ENCODE assay signal across 8 mouse cellular contexts in the genomic region with DNA sequence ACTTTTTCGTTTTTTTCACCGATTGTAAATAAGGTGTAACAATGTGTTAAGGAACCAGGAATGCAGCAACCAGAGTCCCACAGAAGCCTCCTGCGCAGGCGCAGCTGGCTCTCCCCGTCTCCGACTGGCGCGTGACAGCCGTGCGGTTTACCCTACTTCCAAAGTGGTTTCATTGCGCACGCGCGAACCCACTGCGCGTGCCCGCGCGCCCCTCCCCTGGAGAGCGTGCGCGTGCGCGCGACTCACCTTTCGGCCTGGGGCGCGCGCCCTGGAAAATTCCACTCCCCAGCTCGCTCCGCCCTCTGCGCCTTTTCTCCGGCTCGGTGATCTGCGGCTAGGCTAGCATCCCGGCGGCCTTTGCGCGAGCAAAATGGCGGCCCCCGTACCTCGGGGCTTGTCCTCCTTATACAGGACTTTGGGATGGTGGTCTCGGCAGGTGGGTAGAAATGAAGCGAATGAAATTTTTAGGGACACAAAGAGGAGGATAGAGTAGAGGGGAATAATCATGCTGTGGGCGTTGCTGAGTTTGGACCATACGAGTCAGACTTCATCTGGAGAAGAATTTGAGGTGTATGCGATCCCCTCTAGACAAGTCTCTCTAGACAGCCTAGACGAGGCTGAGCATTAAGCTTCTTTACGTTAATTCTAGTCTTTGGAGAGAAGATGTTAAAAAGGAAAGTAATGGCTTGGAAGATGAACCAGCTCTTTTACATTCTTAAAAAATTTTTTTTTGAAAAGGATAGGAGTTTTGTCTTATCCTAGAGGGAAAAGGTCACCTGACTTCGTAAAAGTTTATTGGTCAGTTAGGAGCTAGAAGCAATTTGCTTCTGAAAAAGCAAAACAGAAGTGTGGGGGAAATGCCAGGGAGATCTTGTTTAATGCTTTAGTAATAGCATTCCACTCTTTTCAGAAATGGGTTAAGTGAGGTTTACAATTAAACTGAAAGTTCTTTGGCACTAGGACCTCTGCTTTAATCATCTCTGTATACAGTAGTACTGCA. TPM values are rescaled to one million over a fixed set of nuclear protein-coding genes. Genes with fewer than 3 reads are reported as not detected.
DNase-seq lines count a peak whose midpoint lies in the region; ATAC-seq and TF ChIP-seq lines count a peak whose summit lies in the region.

Gene Mrpl45 (plus strand): TSS at position 213 of the 1,000 bp plus-strand sequence.

- no peaks in the 10 kb centered on the region for H3K27me3 ChIP-seq in hindbrain, postnatal 0 days (ENCODE audit: insufficient read depth, low read length)

- peak within 1 kb of the TSS; percentile 63 for H3K4me2 ChIP-seq in hindbrain, postnatal 0 days (ENCODE audit: low read depth, low read length)

- H3K4me3 ChIP-seq in gastrocnemius, adult 2 months, result peak within 1 kb of the TSS; percentile 84
- peak within 1 kb of the TSS; percentile 55 for H3K4me3 ChIP-seq in hindbrain, postnatal 0 days (ENCODE audit: low read length)
- H3K4me3 ChIP-seq in left cerebral cortex, adult 2 months, result peak within 1 kb of the TSS; percentile 79

- H3K9ac ChIP-seq in hindbrain, postnatal 0 days (replicated peaks; ENCODE audit: low read length), result peak within 1 kb of the TSS; percentile 53

- peak within 1 kb of the TSS; percentile 91 for H3K27ac ChIP-seq in gastrocnemius, adult 2 months
- peak within 1 kb of the TSS; percentile 75; the same call in 1 of the 2 replicates for H3K27ac ChIP-seq in hindbrain, postnatal 0 days
- H3K27ac ChIP-seq in left cerebral cortex, adult 2 months, result peak within 1 kb of the TSS; percentile 93

- TF ChIP-seq CTCF in gastrocnemius, adult 2 months (IDR thresholded peaks at IDR 0.05), result no peak
- TF ChIP-seq CTCF in hindbrain, postnatal 0 days (IDR thresholded peaks at IDR 0.05; ENCODE audit: low read depth), result 0 out of 2 replicates have a peak, but pooled peaks have one; percentile 1
- no peak for TF ChIP-seq CTCF in left cerebral cortex, adult 2 months (IDR thresholded peaks at IDR 0.05)

- H3K9me3 ChIP-seq in hindbrain, postnatal 0 days (ENCODE audit: low read length), result no peaks in the 10 kb centered on the region

- peak; percentile 100 for DNase-seq in WW6 (ENCODE audit: low read depth, low spot score)
- peak; percentile 97 to 99 for DNase-seq in cerebellum, postnatal 4 days (ENCODE audit: low spot score in 2 of 2)
- DNase-seq in gastrocnemius, adult 2 months, result peak; percentile 99
- peak; percentile 99 for DNase-seq in hindbrain, postnatal 0 days (ENCODE audit: low spot score)
- DNase-seq in left cerebral cortex, adult 2 months (ENCODE audit: extremely low spot score in 1 of 2, low spot score in 2 of 2), result peak; percentile 99
- peak; percentile 98 to 100 for DNase-seq in right cerebral cortex, adult 2 months (ENCODE audit: low spot score in 2 of 2)
- DNase-seq in urinary bladder, postnatal 14 days (ENCODE audit: low spot score), result peak; percentile 98

- intact Hi-C loops in gastrocnemius, adult 2 months (cut with DNase I), result loop anchor here (10.0 kb wide), 1 partner anchor 101 kb away; no protein-coding TSS in a partner anchor
- intact Hi-C loops in left cerebral cortex, adult 2 months (cut with DNase I), result loop anchor here (1.0 to 10.0 kb wide), 4 partner anchors 36 to 241 kb away; partner anchors contain the start of genes Kpnb1 and Npepps

- no peaks in the 10 kb centered on the region for H3K36me3 ChIP-seq in hindbrain, postnatal 0 days (ENCODE audit: insufficient read depth, low read length)

- ATAC-seq in hindbrain, postnatal 0 days, result peak; percentile 97
- peak; percentile 99 for ATAC-seq in megakaryocyte, adult 5-6 weeks (ENCODE audit: poor library complexity, severe bottlenecking)

- under 1% methylated on average over 50 of the region's 50 CpGs for WGBS in hindbrain, postnatal 0 days

- H3K4me1 ChIP-seq in hindbrain, postnatal 0 days (ENCODE audit: insufficient read depth, low read length), result peaks cover 2% of the 10 kb centered on the region; the same call in 1 of the 2 replicates

RNA-seq across cellular contexts. Expression of gene Mrpl45, which starts in this region (rescaled TPM):
- total RNA-seq in gastrocnemius, adult 2 months (2021), result 10 to 100 TPM; 34.1 to 50.7 TPM
- total RNA-seq in hindbrain, postnatal 0 days (2014; rRNA removed), result 21.2 and 22.5 TPM in 2 replicates
- 35.1 and 39.5 TPM in 2 replicates for polyA plus RNA-seq in hindbrain, postnatal 0 days (2015; fragmentation: Nextera tagmentation; extraction: Ambion mirVana)
- 10 to 100 TPM; 26.4 to 28.2 TPM for total RNA-seq in left cerebral cortex, adult 2 months (2021)
- 17.2 and 19.8 TPM in 2 replicates for total RNA-seq in megakaryocyte, adult 5-6 weeks (2015)
- 8.2 and 15.2 TPM in 2 replicates for total RNA-seq in megakaryocyte, adult 5-6 weeks (2017)

Comparison
In these comparisons a context has a peak if more than half of its experiments do, and no peak if none do; other contexts are left out.
1. Peak in every context shown above with its lines: DNase-seq, ATAC-seq, H3K4me3 ChIP-seq and H3K27ac ChIP-seq.